22 mouse cellular contexts compared by ENCODE assay signal in genomic region chr10:85189966-85190365, GRCm38 (mm10). TPM values are rescaled to one million over a fixed set of nuclear protein-coding genes. Genes with fewer than 3 reads are reported as not detected.
DNase-seq lines count a peak whose midpoint lies in the region; ATAC-seq and TF ChIP-seq lines count a peak whose summit lies in the region.
"Had no signal": no experiment of that assay in that cellular context is flagged by ENCODE, and none has a peak within 500 bp of the region (broad histone marks: within the 10 kb centered on the region; RNA-seq: fewer than 3 reads in every experiment).

No protein-coding gene starts in this region.

- H3K27ac ChIP-seq in liver, postnatal 0 days (ENCODE audit: low read depth): peak overlapping the region; percentile 67
- H3K27ac ChIP-seq in liver, embryonic 12.5 days: no peak overlapping the region
- H3K27ac ChIP-seq: forebrain, embryonic 10.5 days; forebrain, embryonic 13.5 days; hindbrain, embryonic 10.5 days; hindbrain, embryonic 13.5 days had no signal

- no peak overlapping the region for H3K4me3 ChIP-seq in liver, postnatal 0 days (ENCODE audit: low read depth, low read length)
- no peak overlapping the region for H3K4me3 ChIP-seq in liver, embryonic 12.5 days
- H3K4me3 ChIP-seq: forebrain, embryonic 10.5 days; forebrain, embryonic 13.5 days; hindbrain, embryonic 10.5 days; hindbrain, embryonic 13.5 days had no signal

- H3K9me3 ChIP-seq in liver, postnatal 0 days (ENCODE audit: low read length): no peaks in the 10 kb centered on the region
- no peaks in the 10 kb centered on the region for H3K9me3 ChIP-seq in liver, embryonic 12.5 days (replicated peaks)
- H3K9me3 ChIP-seq: forebrain, embryonic 10.5 days; forebrain, embryonic 13.5 days; hindbrain, embryonic 10.5 days; hindbrain, embryonic 13.5 days had no signal

- no peak for TF ChIP-seq CTCF in liver, postnatal 0 days (IDR thresholded peaks at IDR 0.05; ENCODE audit: low read depth)

- H3K9ac ChIP-seq in liver, postnatal 0 days (replicated peaks): no peak overlapping the region
- H3K9ac ChIP-seq in liver, embryonic 12.5 days: no peak overlapping the region
- H3K9ac ChIP-seq: forebrain, embryonic 13.5 days; hindbrain, embryonic 13.5 days had no signal

- ATAC-seq in liver, postnatal 0 days: peak; percentile 20
- ATAC-seq in liver, embryonic 12.5 days: no peak
- ATAC-seq: activated CD4-positive, CD25-positive, alpha-beta regulatory T cell, adult 4 months; CD4-positive, CD25-positive, alpha-beta regulatory T cell, adult 4 months; forebrain, embryonic 13.5 days; forebrain, embryonic 16.5 days; hindbrain, embryonic 16.5 days had no signal

- H3K36me3 ChIP-seq in liver, postnatal 0 days (replicated peaks; ENCODE audit: insufficient read depth, low read length): no peaks in the 10 kb centered on the region
- H3K36me3 ChIP-seq in liver, embryonic 12.5 days: no peaks in the 10 kb centered on the region
- H3K36me3 ChIP-seq: forebrain, embryonic 10.5 days; hindbrain, embryonic 10.5 days; hindbrain, embryonic 13.5 days had no signal

- intact Hi-C loops in heart, postnatal 25 days (cut with DNase I): loop anchor here (5.0 kb wide), 1 partner anchor 88 kb away; the partner anchor contains the start of genes Fhl4 and Tmem263

- DNase-seq in liver, postnatal 0 days: no peak
- peak; percentile 27 for DNase-seq in lung, postnatal 25 days (ENCODE audit: low spot score)
- no peak for DNase-seq in lung, postnatal 10 days
- peak; percentile 10 for DNase-seq in NIH3T3 (ENCODE audit: low read depth)
- no peak for DNase-seq in adrenal gland, adult 8-10 months
- DNase-seq in heart, postnatal 25 days (ENCODE audit: low spot score): no peak
- DNase-seq: adrenal gland, postnatal 10 days; adrenal gland, postnatal 36 days; gastrocnemius, postnatal 10 days; gastrocnemius, postnatal 36 days; heart, postnatal 36 days had no signal

- peaks cover 23% of the 10 kb centered on the region for H3K4me1 ChIP-seq in liver, postnatal 0 days (ENCODE audit: insufficient read depth)
- H3K4me1 ChIP-seq in liver, embryonic 12.5 days: peaks cover 10% of the 10 kb centered on the region; the same call in 1 of the 2 replicates

- H3K27me3 ChIP-seq in liver, postnatal 0 days (ENCODE audit: insufficient read depth, low read length): no peaks in the 10 kb centered on the region
- peaks cover 5% of the 10 kb centered on the region; the same call in 1 of the 2 replicates for H3K27me3 ChIP-seq in liver, embryonic 12.5 days (replicated peaks)
- H3K27me3 ChIP-seq: forebrain, embryonic 13.5 days; hindbrain, embryonic 13.5 days had no signal

- TF ChIP-seq EP300 in liver, postnatal 0 days (IDR thresholded peaks at IDR 0.05; ENCODE audit: low read depth): peak; percentile 48; the same call in 1 of the 2 replicates

- 53% methylated on average over 5 of the region's 5 CpGs for WGBS in liver, postnatal 0 days (ENCODE audit: insufficient replicate concordance)
- WGBS in liver, embryonic 12.5 days (ENCODE audit: insufficient replicate concordance): 53% methylated on average over 5 of the region's 5 CpGs

- no peak overlapping the region for H3K4me2 ChIP-seq in liver, postnatal 0 days (ENCODE audit: low read depth, low read length)
- no peak overlapping the region for H3K4me2 ChIP-seq in liver, embryonic 12.5 days
- H3K4me2 ChIP-seq: forebrain, embryonic 13.5 days; heart, embryonic 11.5 days; hindbrain, embryonic 13.5 days had no signal

RNA-seq across cellular contexts. Expression of gene Cry1, which starts 5.1 kb away (rescaled TPM):
- 8.2 and 9.4 TPM in 2 replicates for polyA plus RNA-seq in liver, postnatal 0 days (2015; fragmentation: Nextera tagmentation; extraction: Ambion mirVana)
- 12.3 and 12.7 TPM in 2 replicates for polyA plus RNA-seq in liver, embryonic 12.5 days (2016; fragmentation: Nextera tagmentation; extraction: Ambion mirVana)
- 10 to 100 TPM in 2 of 4 experiments, 1 to 10 TPM in 2; 6.5 to 13.4 (median 9.2) TPM for total RNA-seq in adrenal gland, adult 8-10 months (2022)
- total RNA-seq in heart, postnatal 25 days (2021): 10 to 100 TPM in 1 of 2 experiments, 1 to 10 TPM in 1; 9.6 to 16.0 TPM
- total RNA-seq: MEL had no signal

Comparison
In these comparisons a context has a peak if more than half of its experiments do, and no peak if none do; other contexts are left out.
1. DNase-seq: peak in lung, postnatal 25 days (single experiment) and NIH3T3 (single experiment); none in liver, postnatal 0 days (single experiment), lung, postnatal 10 days (single experiment), adrenal gland, adult 8-10 months (single experiment) and heart, postnatal 25 days (single experiment).